Mouse (Mus musculus) ES-E14 (cell line): ENCODE results near the gene 1520401A03Rik. TPM values are rescaled to one million over a fixed set of nuclear protein-coding genes. Genes with fewer than 3 reads are reported as not detected.

Source experiments
- DNase-seq: peaks from one replicate; pipeline ENCODE4 v3.0.0-alpha.2; 2013; ENCODE audit warnings: low read depth, low spot score
- H3K27ac ChIP-seq: 2 replicates; pipeline ENCODE4 v1.5.1; 2012; ENCODE audit warnings: low read depth, mild to moderate bottlenecking, low read length, moderate library complexity, mixed read lengths; ENCODE audit not compliant: poor library complexity, insufficient read depth, severe bottlenecking
- H3K36me3 ChIP-seq: 2 replicates; pipeline ENCODE4 v1.6.1; 2012; ENCODE audit warnings: mild to moderate bottlenecking, low read length, moderate library complexity, mixed read lengths; ENCODE audit not compliant: control insufficient read depth, poor library complexity, insufficient read depth, severe bottlenecking
- H3K4me1 ChIP-seq, 2 experiments: fragments of 150-350 bp in 1 of 2; sonication (generic) in 1 of 2; 2 replicates each; pipeline ENCODE4 v1.6.1; 2012; ENCODE audit warnings: low read length in 2 of 2, mild to moderate bottlenecking in 1 of 2, mixed read lengths in 1 of 2; ENCODE audit not compliant: control insufficient read depth in 2 of 2, insufficient read depth in 2 of 2, poor library complexity in 1 of 2
- H3K4me3 ChIP-seq, 2 experiments: fragments of 150-350 bp in 1 of 2; sonication (generic) in 1 of 2; 2 replicates each; pipeline ENCODE4 v1.5.1; 2012; ENCODE audit warnings: low read length in 2 of 2, low read depth in 1 of 2, mild to moderate bottlenecking in 1 of 2, mixed read lengths in 1 of 2; ENCODE audit not compliant: insufficient read depth in 1 of 2, poor library complexity in 1 of 2, severe bottlenecking in 1 of 2
- H3K9ac ChIP-seq: 2 replicates; pipeline ENCODE4 v1.6.1; 2012; ENCODE audit warnings: low read depth, mild to moderate bottlenecking, low read length, mixed read lengths; ENCODE audit not compliant: poor library complexity, insufficient read depth, severe bottlenecking
- H3K9me3 ChIP-seq: fragments of 150-350 bp; sonication (generic); 2 replicates; pipeline ENCODE4 v1.6.1; 2012; ENCODE audit warnings: low read depth, mild to moderate bottlenecking, low read length; ENCODE audit not compliant: control insufficient read depth, insufficient read depth
- CHD2 ChIP-seq: IDR thresholded peaks from 2 replicates; pipeline ENCODE4 v1.6.1; 2014; ENCODE audit warnings: mild to moderate bottlenecking, low read depth, low read length, inconsistent platforms
- HCFC1 ChIP-seq: IDR thresholded peaks from 2 replicates; pipeline ENCODE4 v1.6.1; 2012; ENCODE audit warnings: low read length, inconsistent platforms, borderline replicate concordance; ENCODE audit not compliant: insufficient read depth
- MAFK ChIP-seq: IDR thresholded peaks from 2 replicates; pipeline ENCODE4 v1.6.1; 2014; ENCODE audit warnings: mild to moderate bottlenecking, low read depth, low read length, inconsistent platforms; ENCODE audit not compliant: insufficient read depth
- ZC3H11A ChIP-seq: IDR thresholded peaks from 2 replicates; pipeline ENCODE4 v1.6.1; 2012; ENCODE audit warnings: low read depth, mild to moderate bottlenecking, inconsistent platforms, low read length, borderline replicate concordance
- ZNF384 ChIP-seq: IDR thresholded peaks from 2 replicates; pipeline ENCODE4 v1.6.1; 2012; ENCODE audit warnings: low read depth, low read length, inconsistent platforms
- in situ Hi-C, 2 experiments: fragments of 600-800 bp; cut with MboI; formaldehyde crosslinking; loops; one replicate each; pipeline ENCODE4 v1.15.1; 2025; ENCODE audit warnings: low sequenced_read_pairs in 2 of 2, inconsistent platforms in 1 of 2; ENCODE audit not compliant: unreplicated experiment in 2 of 2
- total RNA-seq: library from RNA; depleted of rRNA; stranded (reverse); fragments of 300-350 nt; gene quantifications from 2 replicates; pipeline ENCODE4 v1.2.3, GENCODE M21; 2012

Gene 1520401A03Rik
- total RNA-seq, 1 experiment, result 0.04 TPM

DNA sequence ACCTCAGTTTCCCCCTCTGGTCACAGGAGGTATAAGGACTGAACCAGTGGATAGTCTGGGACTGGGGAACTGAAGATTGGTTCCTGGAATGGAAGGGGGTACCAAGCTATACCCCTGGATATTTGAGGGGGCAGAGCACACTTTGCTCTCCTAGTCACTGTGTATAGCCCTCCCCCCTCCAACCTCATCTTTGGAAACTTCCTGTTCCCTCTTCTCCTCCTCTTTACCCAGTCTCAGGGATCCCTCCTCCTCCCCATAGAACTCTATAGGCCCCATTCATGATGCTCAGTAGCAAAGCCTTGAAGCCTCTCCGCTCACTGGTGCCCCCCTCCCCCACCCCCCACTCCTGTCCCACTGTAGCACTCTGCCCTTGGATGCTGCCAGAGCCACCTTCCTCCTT, 3.1 kb downstream of the 1520401A03Rik start:
- in situ Hi-C loops, result no loop called here

DNA sequence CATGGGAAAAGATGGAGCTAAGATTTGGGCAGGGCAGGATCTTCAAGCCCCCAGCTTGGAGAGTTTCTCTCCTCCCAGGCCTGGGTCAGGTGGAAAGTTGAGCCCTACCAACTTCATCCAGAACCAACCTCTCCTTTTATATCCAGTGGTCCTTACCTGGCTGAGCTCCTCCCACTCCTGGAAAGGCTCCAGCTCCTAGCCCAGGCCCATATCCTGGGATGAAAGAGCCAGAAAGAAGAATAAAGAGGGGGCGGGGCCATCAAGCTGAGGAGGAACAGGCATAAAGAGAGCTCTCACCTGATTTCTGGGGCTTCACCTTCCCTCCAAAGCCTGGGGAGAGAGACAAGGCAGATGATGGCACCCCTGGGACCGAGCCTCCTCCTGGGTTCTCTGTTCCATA, 5.6 kb downstream of the 1520401A03Rik start:
- no peaks in the 10 kb centered on the region for H3K4me1 ChIP-seq
- DNase-seq, result no peak
- H3K27ac ChIP-seq, result no peak overlapping the region
- in situ Hi-C loops, result no loop called here
- no peaks in the 10 kb centered on the region for H3K9me3 ChIP-seq
- no peak overlapping the region for H3K9ac ChIP-seq
- H3K4me3 ChIP-seq, result no peak overlapping the region
- H3K36me3 ChIP-seq, result no peaks in the 10 kb centered on the region
- TF ChIP-seq CHD2 (no peak), ZNF384 (no peak), MAFK (no peak), HCFC1 (no peak), ZC3H11A (no peak)

More for the DNA sequence above, 3.1 kb downstream of the 1520401A03Rik start:
- no peak for TF ChIP-seq CHD2
- TF ChIP-seq MAFK, result no peak
- TF ChIP-seq HCFC1, result no peak
- TF ChIP-seq ZC3H11A, result no peak
- TF ChIP-seq ZNF384, result no peak
- no peak for DNase-seq
- Histone ChIP-seq H3K4me1 (no peaks in the 10 kb centered on the region), H3K36me3 (no peaks in the 10 kb centered on the region), H3K27ac (no peak overlapping the region), H3K9ac (no peak overlapping the region), H3K9me3 (no peaks in the 10 kb centered on the region), H3K4me3 (no peak overlapping the region)

DNA sequence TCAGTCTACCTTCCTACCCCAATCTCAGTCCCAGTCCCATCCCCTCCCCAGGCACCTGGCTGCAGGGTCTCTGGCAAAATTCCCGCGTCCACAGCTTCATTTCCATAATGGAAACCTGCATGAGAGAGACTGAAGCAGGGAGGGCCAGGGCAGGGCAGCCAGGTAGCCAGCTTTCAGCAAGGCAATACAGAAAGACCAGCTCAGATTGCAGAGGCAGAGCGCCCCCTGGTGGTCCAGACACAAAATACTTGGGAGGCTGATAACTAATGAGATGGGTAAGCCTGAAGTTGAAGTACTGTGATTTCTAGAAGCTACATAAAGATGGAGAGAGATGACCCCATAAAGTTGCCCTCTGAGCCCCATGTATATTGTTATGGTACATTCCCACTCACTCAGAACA, 16.4 kb downstream of the 1520401A03Rik start:
- H3K27ac ChIP-seq, result no peak overlapping the region
- no peaks in the 10 kb centered on the region for H3K36me3 ChIP-seq
- in situ Hi-C loops, result no loop called here
- DNase-seq, result no peak
- H3K9ac ChIP-seq, result no peak overlapping the region
- H3K4me1 ChIP-seq, result peaks cover 0 to 12% of the 10 kb centered on the region in 2 experiments; a peak in 1 of 4 replicates
- no peak overlapping the region for H3K4me3 ChIP-seq
- TF ChIP-seq CHD2 (no peak), MAFK (no peak), HCFC1 (0 out of 2 replicates have a peak, but pooled peaks have one; percentile 52), ZC3H11A (peak; percentile 65; the same call in 1 of the 2 replicates), ZNF384 (no peak)
- no peaks in the 10 kb centered on the region for H3K9me3 ChIP-seq

GRCm38 (mm10) chr17:23705525-23706104, 17.0 kb downstream of the 1520401A03Rik start:
- TF ChIP-seq ZC3H11A (no peak), CHD2 (no peak), MAFK (no peak), ZNF384 (no peak), HCFC1 (no peak)
- no peak overlapping the region for H3K4me3 ChIP-seq
- in situ Hi-C loops, result no loop called here
- H3K27ac ChIP-seq, result no peak overlapping the region
- peaks cover 0 to 12% of the 10 kb centered on the region in 2 experiments; a peak in 1 of 4 replicates for H3K4me1 ChIP-seq
- H3K9ac ChIP-seq, result 0 out of 2 replicates have a peak overlapping the region, but pooled peaks have one; percentile 2
- H3K36me3 ChIP-seq, result no peaks in the 10 kb centered on the region
- no peak for DNase-seq
- no peaks in the 10 kb centered on the region for H3K9me3 ChIP-seq

- in situ Hi-C loops, result no loop called here
- Histone ChIP-seq H3K36me3 (no peaks in the 10 kb centered on the region), H3K9me3 (no peaks in the 10 kb centered on the region), H3K27ac (no peak overlapping the region), H3K9ac (0 out of 2 replicates have a peak overlapping the region, but pooled peaks have one; percentile 2), H3K4me3 (no peak overlapping the region), H3K4me1 (peaks cover 0 to 12% of the 10 kb centered on the region in 2 experiments; a peak in 1 of 4 replicates)
- DNase-seq, result no peak
- TF ChIP-seq CHD2, result no peak
- no peak for TF ChIP-seq MAFK
These were observed 17.8 kb downstream of the 1520401A03Rik start for GRCm38 (mm10) chr17:23704741-23705140.
